Mouse (Mus musculus) layer of hippocampus, adult 9-11 months (tissue): ENCODE results near the gene Hsd3b1.
"Not testable (repeated sequence)": the region's sequence is repeated elsewhere in the genome, so short reads cannot be mapped to it uniquely, and the experiment has no call there.

Experiments
- DNase-seq: peaks from one replicate; pipeline ENCODE4 v3.0.0; 2022

The Hsd3b1 gene

DNA sequence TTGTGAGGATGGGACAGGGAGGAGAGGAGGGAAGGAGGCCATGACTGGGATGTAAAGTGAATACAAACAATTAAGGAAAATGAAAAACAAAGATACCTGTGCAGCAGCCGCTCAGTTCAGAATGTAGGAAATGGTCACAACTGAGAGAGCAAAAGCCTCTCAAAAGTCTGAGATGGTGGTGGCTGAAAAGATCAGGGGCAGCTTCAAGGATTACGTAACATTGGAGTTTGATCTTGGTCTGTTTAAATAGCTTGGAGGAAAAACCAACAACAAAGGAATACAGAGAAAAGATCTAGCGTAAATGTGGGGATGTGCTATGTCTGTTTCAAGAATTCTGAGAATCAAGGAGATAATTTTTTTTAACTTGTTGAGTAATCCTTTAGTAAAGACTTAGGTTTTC is at the start of gene Hsd3b1:
Gene Hsd3b1 (minus strand): TSS at position 219 of the 400 bp plus-strand sequence.
- no peak for DNase-seq

DNA sequence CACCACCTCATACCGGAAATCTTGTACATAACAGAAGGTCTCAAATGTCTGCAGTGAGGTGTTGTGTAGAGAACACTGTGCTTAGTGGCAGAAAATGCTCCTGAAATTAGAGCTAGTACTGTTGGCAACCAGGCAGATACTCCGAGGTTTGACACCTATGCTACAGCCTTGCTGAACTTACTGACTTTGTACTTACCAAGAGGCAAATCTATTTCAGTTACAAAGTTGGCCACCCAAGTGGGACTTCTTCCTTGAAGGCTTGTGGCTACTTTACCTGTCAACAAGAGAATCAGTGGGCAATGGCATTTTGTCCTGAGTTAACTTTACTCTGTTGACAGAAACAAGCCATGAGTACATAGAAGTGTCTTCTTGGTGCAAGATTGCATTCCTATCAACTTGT is 38.0 kb upstream of the Hsd3b1 start:
- no peak for DNase-seq

DNA sequence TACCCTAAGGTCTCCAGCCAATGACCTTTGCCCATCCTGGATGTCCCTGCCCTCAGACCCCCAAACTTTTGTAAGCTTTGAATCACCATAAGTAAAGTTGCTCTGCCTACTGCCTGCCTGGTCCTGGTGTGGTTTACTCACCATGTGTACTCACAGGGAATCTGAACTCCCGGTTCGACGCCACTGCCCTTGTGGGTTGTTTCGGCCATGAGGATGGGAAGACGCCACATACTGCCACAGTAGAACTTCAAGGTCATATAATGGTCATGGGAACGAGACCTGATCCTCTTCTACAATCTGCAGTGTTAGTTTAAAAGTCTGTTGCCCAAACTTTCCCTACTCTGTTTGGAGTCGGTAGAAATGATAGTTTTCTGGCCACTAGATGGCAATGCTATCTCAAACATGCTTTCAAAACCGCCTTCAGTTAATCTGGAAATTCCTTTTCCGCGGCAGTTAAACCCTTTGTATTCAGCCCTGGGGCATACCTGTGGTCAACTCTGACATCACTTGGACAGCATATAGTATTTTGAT is 35.5 kb upstream of the Hsd3b1 start:
- DNase-seq, result no peak

DNA sequence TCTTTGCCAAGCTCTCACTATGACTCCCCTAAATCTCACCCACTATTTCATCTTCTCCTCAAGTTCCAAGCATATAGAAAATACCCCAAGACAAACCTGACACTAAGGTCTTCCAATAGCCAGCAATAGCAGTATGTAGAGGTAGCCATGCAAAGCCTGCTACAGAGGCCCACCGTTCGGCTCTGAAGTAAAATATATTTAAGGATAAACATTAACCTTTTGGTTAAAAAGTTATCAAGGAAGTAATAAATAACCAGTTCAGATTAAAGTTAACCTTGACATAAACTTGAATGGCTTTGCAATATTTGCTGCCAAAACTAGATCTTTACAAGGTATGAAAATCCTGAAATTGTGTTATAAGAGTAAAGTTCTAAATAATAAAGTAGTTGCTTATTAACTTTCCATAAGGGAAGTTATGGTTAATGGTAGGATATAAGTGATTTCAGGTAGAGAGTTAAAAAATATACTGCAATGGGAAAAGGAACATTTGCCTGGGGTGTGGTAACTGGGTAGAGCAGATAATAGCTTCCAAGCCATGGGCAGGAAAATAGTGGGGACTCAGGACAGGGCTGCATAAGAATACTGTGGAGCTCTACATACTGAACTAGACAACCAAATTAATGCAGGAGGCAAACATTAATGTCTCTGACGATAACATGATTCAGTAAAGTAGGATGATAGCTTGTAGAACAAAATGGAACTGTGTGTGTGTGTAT is 33.6 kb upstream of the Hsd3b1 start, which contains the start of gene Hao2:
Gene Hao2 (minus strand): TSS at position 183 of the 716 bp plus-strand sequence.
- no peak for DNase-seq

DNA sequence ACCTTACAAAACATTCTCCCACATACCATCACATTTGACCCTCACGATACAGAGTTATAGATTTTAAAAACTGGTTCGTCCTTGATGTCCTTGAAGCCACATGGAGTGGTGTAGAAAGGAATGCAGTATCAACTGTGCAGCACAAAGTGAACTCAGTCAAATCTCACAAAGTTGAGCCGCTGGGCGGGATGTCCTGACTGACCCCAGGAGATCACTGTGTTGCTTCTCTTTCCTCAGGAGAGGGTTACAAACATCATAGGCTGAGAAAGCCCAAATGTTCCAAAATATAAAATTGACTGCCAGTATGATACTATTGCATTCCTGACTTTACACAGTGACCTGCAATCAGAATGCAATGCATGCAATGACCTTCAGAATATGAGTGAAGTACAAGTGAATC is 30.8 kb upstream of the Hsd3b1 start:
- DNase-seq, result no peak

DNA sequence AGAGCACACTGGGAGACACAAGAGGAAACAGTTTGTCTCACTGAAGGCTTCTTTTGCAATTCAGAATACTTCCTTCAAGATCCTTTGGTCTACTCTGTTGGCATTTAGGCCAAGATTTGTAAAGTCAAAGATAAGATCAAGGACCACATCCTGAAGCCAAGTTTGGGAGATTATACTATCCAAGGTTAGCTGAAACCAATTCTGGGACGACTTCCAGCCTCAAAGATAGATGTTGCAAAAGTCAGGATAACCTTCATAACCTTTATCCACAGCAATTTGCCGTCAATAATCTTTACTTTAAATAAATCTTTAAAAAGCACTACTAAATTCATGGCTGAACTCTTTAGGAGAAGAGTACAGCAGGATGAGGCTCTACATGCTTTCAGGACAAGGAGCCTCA is 28.6 kb upstream of the Hsd3b1 start:
- DNase-seq, result no peak

DNA sequence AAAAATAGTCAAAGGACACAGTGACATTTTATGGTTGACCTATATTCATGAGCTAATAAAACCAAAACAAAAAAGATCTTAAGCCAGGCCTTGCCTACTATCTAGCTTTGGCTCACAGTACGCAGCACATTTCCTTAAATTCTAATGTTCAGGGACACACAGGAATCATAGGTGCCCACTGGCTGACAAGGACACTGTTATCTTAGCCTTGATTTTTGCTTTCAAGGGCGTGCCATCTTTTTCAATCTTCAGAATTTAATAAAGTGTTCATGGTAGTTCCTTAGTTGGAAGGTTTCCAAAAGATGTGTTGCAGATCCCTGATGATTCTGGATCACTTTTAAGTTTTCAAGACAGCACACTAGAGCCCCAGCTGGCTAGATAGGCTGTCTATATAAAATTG is 21.2 kb upstream of the Hsd3b1 start:
- DNase-seq, result no peak

DNA sequence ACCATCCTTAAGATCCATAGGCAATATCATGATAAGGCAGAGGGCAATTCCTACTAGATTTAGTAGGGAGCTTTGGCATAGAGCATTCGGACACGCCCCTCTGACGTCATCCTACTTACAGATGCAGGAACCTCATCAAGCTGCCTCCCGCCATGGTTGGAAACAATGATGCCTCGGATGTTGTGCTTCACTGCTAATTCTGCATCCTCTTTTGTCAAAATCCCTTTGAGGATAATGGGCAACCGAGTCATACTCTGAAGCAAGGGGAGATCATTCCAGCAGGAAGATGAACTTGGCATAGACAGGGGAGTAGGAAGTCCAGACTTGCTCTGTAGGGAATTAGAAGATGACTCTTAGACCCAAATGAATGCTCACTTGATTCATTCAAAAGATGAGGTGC is 20.6 kb upstream of the Hsd3b1 start:
- no peak for DNase-seq

DNA sequence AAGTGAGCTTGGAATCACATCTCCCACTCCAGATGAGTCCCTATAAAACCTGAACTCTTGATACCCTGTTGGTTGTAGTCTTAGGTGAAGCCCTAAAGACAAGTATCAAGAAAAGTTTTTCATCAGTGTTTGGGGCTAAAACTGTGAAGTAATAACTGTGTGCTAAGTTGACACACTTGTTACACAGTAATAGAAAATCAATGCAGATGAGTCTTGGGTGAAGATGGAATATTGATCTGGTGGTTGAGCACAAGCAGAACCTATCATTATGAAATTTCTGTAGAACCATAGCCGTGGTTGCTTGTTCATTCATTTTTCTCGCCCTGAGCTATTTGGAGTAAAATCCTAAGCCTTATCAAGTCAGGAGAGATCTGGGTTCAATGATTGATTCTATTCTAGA is 8.6 kb upstream of the Hsd3b1 start:
- no peak for DNase-seq

DNA sequence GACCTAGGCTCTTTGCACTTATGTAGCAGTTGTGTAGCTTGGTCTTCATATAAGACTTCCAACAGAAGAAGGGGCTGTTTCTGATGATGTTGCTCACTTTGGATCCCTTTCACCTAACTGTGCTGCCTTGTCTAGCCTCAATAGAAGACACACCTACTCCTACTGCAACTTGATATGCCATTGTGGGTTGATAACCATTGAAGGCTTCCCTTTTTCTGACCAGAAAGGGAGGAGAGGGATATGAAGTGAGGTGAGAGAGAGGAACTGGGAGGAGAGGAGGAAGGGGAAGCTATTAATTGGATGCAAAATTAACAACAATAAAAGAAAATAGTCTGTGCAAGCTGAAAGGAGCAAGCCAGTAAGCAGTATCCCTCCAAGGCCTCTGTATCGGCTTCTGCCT is 3.2 kb upstream of the Hsd3b1 start:
- no peak for DNase-seq

DNA sequence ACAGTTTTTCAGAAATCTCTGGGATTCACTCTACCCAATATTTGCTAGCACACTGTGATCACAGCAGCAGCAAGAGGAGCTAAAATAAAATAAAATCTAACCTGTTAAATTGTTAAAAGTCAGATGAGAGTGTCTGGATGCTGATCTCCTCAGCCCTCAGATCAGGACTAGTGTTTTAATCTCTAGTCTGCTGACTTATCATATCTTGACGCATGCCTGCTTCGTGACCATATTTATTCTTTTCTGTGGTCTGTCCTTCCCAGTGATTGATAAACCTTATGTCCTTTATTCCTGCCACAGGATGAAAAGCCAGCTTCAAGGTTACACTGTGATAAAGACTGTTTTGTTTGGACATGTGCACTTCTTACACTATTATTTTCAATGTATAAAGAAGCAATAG is 1.5 kb downstream of the Hsd3b1 start:
- DNase-seq, result no peak

DNA sequence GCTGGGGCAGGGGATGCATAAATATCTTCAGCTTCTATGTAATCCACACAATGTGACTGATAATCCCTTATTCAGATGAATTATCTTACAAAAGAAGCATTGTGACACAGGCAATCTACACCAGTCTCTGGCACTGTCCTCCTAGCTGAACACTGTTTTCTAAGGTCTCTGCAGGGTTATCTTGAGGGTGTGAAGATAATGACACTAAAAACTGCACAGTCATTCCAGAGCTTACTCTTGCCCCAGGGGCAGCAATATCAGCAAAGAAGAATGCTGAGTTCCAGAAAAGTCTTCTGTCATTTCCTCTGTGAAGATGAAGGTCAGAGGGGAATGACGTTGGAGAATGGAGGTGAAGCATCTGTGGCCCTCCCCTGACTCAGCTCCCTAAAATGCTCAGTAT is 2.7 kb downstream of the Hsd3b1 start:
- DNase-seq, result no peak

DNA sequence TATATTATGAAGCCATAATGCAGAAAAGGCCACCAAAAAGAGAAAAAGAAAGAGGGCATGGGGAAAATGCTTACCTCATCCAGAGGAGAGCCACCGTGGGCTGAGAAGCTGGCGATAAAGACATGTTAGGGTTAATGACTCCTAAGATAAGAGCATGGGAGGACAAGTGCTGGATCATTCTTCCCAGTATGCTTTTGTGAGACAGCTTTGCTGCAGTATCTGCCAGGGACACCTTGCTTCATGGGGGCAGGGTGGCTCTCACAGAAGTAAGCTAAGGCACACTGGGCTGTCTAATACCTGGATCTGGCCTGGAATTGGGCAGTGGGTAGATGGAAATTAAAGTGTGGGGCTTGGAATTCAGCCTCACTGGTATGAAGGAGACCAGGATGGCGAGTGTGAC is 4.4 kb downstream of the Hsd3b1 start:
- no peak for DNase-seq

DNA sequence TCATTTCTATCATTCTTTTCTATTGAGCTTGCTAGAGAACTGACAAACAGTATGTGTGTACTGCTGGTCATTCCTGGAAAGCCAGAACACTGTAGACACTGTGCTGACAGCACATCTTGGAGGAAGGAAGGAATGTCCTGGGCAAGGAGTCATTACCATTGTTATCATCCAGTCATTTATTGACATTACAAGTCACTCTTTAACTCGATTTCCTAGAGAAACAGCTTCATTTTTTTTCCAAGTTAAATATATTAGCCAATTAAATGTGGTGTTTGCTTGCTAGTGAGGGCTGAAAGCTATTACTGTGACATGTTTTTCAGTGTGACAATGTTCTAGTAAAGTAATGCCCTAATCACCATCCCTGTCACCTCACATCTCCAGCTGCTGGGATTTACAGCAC is 5.9 kb downstream of the Hsd3b1 start:
- DNase-seq, result no peak

DNA sequence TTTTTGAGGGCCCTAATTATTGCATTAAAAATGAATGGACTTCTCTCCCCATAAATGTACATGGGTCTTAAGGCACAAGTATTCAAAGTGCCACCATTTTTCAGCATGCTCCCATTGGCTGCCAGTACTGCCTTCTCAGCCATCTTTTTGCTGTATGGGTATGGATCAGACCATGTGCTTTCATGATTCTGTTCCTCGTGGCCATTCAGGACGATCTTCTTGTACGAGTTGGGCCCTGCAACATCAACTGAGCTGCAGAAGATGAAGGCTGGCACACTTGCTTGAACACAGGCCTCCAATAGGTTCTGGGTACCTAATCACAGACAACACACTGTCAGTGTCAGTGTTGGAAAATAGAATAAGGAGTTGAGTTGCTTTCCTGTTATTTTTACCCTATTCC is 6.5 kb downstream of the Hsd3b1 start:
- DNase-seq, result no peak

DNA sequence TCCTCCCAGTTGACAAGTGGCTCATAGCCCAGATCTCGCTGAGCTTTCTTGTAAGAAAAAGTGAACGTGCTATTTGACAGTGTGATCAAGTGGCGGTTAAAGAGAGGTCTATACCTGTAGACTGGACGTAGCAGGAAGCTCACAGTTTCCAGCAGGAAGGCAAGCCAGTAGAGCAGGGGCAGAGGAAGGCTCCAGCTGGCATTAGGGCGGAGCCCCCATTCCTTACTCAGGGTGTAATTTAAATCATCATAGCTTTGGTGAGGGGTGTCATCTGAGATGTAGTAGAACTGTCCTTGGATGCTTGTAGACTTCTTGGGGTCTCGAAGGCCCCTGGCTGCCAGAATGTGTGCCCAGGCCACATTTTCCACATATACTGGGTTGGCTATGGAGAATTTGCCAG is 7.0 kb downstream of the Hsd3b1 start:
- DNase-seq, result no peak

DNA sequence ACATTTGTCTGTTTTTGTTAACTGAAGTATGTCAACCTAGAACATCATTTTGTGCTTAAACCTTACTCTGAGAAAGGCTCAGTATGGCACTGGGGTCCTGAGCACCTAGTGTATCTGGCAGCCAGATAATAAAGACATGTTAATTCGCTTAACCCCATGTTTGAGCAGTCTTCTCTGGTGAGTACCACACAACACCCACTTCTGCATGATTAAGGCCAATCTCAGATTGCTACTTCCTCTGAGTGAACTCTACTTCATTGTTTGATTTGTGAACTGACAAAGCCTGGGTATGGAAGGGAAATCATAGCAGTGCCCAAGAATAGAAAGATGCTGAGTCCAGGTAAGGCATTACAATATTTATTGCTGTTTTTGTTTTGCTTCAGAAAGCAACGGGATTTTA is 7.7 kb downstream of the Hsd3b1 start:
- no peak for DNase-seq

DNA sequence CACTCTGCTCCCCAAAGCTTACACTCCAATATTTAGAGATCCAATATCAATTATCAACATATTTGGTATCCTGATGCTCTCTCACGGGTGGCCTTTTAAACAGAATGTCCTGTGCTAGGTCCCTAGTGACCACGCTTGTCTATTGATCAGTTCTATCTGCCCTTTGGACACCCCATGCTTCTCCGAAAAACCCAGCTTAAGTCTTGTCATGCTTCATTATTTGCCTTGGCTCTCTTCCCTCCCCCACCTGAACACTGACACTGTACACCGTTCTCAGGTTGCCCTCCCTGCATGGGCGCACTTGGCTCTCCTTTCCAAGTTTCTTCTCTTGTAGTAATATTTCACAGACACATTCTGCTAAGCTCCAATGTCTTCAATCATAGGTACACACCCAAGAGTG is 9.3 kb downstream of the Hsd3b1 start:
- DNase-seq, result no peak

DNA sequence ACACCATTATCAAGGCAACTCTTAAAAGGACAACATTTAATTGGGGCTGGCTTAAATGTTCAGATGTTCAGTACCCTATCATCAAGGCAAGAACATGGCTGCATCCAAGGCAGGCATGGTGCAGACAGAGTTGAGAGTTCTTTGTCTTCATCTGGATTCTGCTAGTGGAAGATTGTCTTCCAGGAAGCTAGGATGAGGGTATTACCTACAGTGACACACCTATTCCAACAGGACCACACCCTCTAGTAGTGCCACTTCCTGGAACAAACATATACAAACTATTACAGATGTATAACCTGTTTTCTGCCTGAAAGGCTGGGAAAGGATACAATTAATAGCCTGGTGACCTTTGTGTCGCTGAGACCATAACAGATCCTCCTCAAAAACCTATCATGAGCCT is 10.7 kb downstream of the Hsd3b1 start:
- no peak for DNase-seq

DNA sequence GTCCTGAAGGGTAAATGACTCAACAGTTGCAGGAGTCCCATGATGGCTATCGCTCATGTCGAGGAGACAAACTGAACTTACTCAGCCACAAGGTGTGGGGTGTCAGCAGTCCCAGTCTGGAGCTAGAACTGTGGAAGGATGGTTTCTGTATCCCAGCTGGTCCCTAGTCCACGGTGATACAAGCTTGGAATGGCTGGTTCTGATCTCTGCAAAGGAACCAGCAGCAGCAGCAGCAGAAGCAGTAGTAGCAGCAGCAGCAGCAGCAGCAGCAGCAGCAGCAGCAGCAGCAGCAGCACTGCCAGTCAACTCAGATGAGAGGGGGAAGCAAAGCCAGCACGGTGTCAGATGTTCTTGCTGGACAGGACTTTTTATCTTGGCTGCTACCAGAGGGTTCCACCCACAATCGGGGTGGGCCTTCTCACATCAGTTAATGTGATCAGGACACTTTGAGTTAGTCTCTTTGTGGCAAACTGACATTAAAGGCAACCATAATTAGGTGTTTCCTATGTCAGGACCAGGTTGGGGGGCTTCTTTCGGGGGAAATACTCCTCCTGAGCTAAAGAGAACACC is 45.4 kb downstream of the Hsd3b1 start, which contains the start of gene Hsd3b6:
Gene Hsd3b6 (minus strand): TSS at position 343 of the 570 bp plus-strand sequence.
- no peak for DNase-seq

DNA sequence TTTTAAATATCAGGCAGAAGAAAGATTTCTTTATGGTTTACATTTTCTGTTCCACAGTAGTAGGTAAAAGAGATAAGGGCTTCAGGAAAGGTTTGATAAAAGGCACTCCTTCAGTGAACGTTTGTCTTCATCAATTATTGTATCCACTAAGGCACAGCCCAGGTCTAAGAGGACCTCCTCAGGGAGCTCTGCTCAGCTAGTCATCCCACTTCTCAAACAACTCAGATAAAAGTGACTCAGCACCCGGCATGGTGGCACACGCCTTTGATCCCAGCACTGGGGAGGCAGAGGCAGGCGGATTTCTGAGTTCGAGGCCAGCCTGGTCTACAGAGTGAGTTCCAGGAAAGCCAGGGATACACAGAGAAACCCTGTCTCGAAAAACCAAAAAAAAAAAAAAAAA is 46.9 kb downstream of the Hsd3b1 start:
- not testable (repeated sequence) for DNase-seq

DNA sequence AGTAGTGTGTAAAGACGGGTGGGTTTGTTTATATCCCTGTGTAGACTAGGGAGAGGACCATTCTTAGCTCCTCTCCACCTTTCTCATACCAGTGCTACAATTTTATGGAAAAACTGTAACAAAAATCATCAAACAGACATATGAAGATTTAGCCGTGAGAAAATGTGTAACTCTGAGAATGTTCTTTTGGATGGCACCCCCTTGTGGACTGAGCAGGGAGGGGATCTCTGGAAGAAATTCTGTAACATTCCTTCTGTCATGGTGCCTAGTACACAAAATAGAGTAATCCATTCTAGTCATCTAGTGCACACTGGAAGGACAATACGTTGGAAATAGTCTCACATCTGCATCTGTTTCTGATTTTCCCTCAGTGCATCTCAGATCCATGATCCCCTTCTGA is 54.6 kb downstream of the Hsd3b1 start:
- DNase-seq, result not testable (repeated sequence)
